Mouse (Mus musculus) hindbrain, embryonic 15.5 days (tissue): ENCODE measurements around the gene Dusp6. TPM values are rescaled to one million over a fixed set of nuclear protein-coding genes. Genes with fewer than 3 reads are reported as not detected.

Source experiments
- ATAC-seq: fragments of 200-750 bp; cut with Nextera tagmentation; 2 replicates; pipeline ENCODE4 v1.8.0; 2017; ENCODE audit warnings: low read depth, moderate number of reproducible peaks, moderate TSS enrichment; ENCODE audit not compliant: low FRiP score
- H3K27ac ChIP-seq: fragments of 300-500 bp; sonication (generic); replicated peaks from 2 replicates; pipeline ENCODE4 v1.5.1; 2015; ENCODE audit warnings: mild to moderate bottlenecking, inconsistent platforms
- H3K27me3 ChIP-seq: fragments of 300-500 bp; sonication (generic); 2 replicates; pipeline ENCODE4 v1.6.1; 2015; ENCODE audit warnings: control low read depth, inconsistent platforms
- H3K36me3 ChIP-seq: fragments of 300-500 bp; sonication (generic); 2 replicates; pipeline ENCODE4 v1.6.1; 2015; ENCODE audit warnings: control low read depth, inconsistent platforms
- H3K4me1 ChIP-seq: fragments of 300-500 bp; sonication (generic); replicated peaks from 2 replicates; pipeline ENCODE4 v1.6.1; 2015; ENCODE audit warnings: control low read depth, inconsistent platforms
- H3K4me2 ChIP-seq: fragments of 300-500 bp; sonication (generic); 2 replicates; pipeline ENCODE4 v1.6.1; 2015; ENCODE audit warnings: moderate library complexity, mild to moderate bottlenecking, inconsistent platforms
- H3K4me3 ChIP-seq: fragments of 300-500 bp; sonication (generic); 2 replicates; pipeline ENCODE4 v1.5.1; 2015; ENCODE audit warnings: mild to moderate bottlenecking, inconsistent platforms
- H3K9ac ChIP-seq: fragments of 300-500 bp; sonication (generic); 2 replicates; pipeline ENCODE4 v1.6.1; 2015; ENCODE audit warnings: inconsistent platforms
- H3K9me3 ChIP-seq: fragments of 300-500 bp; sonication (generic); 2 replicates; pipeline ENCODE4 v1.6.1; 2016; ENCODE audit warnings: control low read depth, inconsistent platforms
- WGBS: fragments of 180-500 bp; shearing (Covaris S2); methylation state at CpG from one replicate; pipeline ENCODE4 v1.1.7; 2015; 5-methylcytosine and 5-hydroxymethylcytosine counted together
- polyA plus RNA-seq: library from polyadenylated mRNA; unstranded; fragments of >200 nt; fragmentation: Nextera tagmentation; extraction: Ambion mirVana; gene quantifications from 2 replicates; pipeline ENCODE4 v1.2.1, GENCODE M21; 2015

Gene Dusp6
- polyA plus RNA-seq, 1 experiment from 2014 or later: 28.9 TPM

DNA sequence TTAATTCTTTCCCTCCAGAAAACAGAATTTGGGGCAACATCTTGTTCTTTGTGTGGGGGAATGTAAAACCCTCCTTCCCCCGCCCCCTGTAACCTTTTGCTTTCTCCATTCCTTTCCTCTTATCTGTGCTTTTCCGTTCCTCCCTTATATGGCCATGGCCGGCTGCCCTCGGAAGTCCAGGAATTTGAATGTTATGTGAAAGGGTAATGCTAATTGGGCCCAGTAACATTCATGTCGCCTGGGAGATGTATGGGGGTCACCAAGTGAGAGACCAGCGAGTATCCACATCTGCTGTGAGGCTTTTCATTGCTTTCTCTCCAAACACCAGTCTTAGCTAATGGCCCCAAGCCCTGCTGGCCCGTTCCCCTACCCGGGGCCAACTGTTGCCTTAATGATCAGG is 22.7 kb downstream of the Dusp6 start:
- H3K4me3 ChIP-seq: no peak overlapping the region
- WGBS: 23% methylated on average over 8 of the region's 8 CpGs
- H3K4me1 ChIP-seq: 0 out of 2 replicates have a peak, but pooled peaks cover 4% of the 10 kb centered on the region
- no peak overlapping the region for H3K9ac ChIP-seq
- no peaks in the 10 kb centered on the region for H3K36me3 ChIP-seq
- H3K4me2 ChIP-seq: no peak overlapping the region
- no peak for ATAC-seq
- no peaks in the 10 kb centered on the region for H3K9me3 ChIP-seq
- H3K27me3 ChIP-seq: no peaks in the 10 kb centered on the region
- no peak overlapping the region for H3K27ac ChIP-seq

DNA sequence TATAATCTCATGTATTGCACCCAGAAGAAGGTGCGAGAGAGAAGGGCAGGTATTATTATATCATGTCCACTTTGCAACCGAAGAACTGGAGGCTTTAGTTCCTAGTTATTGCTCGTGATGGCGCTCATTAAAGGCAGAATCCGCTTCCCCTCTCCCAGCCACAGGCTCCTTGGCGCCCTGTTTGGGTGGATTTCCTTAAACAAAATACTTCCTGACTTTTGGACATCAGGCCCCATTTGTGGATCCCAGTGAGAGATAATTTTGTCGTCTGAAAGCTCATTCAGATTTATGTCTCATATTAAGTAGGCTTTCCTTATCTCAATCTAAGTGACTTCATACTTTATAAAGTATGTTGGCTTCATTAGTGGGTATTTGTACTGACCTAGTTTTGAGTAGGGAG is 23.2 kb downstream of the Dusp6 start:
- H3K9me3 ChIP-seq: no peaks in the 10 kb centered on the region
- H3K36me3 ChIP-seq: no peaks in the 10 kb centered on the region
- H3K27me3 ChIP-seq: no peaks in the 10 kb centered on the region
- H3K4me3 ChIP-seq: no peak overlapping the region
- no peak for ATAC-seq
- no peak overlapping the region for H3K4me2 ChIP-seq
- H3K9ac ChIP-seq: no peak overlapping the region
- H3K4me1 ChIP-seq: 0 out of 2 replicates have a peak, but pooled peaks cover 4% of the 10 kb centered on the region
- H3K27ac ChIP-seq: no peak overlapping the region
- 75% methylated on average over 7 of the region's 7 CpGs for WGBS

DNA sequence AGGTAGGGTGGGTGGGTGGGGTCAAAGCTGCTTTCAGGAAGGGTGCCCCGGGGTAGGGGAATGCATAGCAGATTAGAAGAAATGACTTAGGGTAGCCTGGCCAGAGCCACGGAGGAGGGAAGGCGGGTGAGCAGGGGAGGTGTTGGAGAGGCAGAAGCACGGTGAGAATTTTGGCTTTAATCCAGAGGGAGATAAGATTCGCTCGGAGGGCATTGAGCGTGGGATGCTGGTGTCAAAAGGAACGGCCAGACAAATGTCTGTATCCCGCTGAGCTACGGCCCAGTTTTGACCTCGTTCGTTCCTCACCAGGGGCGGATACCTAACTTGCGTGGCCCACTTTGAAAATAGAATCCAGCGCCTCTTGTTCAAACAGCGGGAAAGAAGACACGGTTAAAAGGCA is 23.8 kb downstream of the Dusp6 start:
- H3K4me3 ChIP-seq: 0 out of 2 replicates have a peak overlapping the region, but pooled peaks have one; percentile 3
- ATAC-seq: no peak

DNA sequence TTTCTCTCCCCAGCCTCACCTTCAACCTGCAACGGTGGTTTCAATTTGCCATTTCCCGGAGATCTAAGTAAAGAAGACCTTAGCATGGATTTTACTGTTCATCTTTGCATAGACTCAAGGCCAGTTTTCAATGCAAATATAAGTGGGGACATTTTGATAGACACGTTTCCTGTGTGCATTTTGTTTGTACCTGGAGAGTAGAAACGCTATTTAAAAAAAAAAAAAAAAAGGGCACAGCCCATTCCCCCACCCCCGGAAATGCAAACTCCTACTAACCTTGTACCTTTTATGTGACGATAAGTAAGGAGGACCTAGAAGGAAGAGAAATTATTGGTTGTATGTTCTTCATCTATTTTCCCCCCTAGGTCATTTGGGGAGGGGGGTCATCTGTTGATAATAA is 24.2 kb downstream of the Dusp6 start:
- WGBS: 44% methylated on average over 6 of the region's 6 CpGs
- no peaks in the 10 kb centered on the region for H3K27me3 ChIP-seq
- ATAC-seq: no peak
- no peak overlapping the region for H3K9ac ChIP-seq
- no peaks in the 10 kb centered on the region for H3K9me3 ChIP-seq
- H3K36me3 ChIP-seq: no peaks in the 10 kb centered on the region
- 0 out of 2 replicates have a peak overlapping the region, but pooled peaks have one; percentile 3 for H3K4me3 ChIP-seq
- no peak overlapping the region for H3K27ac ChIP-seq
- peak overlapping the region; percentile 45 for H3K4me2 ChIP-seq
- 0 out of 2 replicates have a peak, but pooled peaks cover 4% of the 10 kb centered on the region for H3K4me1 ChIP-seq

More for the DNA sequence above, 23.8 kb downstream of the Dusp6 start:
- Histone ChIP-seq H3K27ac (no peak overlapping the region), H3K27me3 (no peaks in the 10 kb centered on the region), H3K36me3 (no peaks in the 10 kb centered on the region), H3K9ac (no peak overlapping the region), H3K9me3 (no peaks in the 10 kb centered on the region), H3K4me2 (peak overlapping the region; percentile 45), H3K4me1 (0 out of 2 replicates have a peak, but pooled peaks cover 4% of the 10 kb centered on the region)
- WGBS: 7% methylated on average over 17 of the region's 17 CpGs

DNA sequence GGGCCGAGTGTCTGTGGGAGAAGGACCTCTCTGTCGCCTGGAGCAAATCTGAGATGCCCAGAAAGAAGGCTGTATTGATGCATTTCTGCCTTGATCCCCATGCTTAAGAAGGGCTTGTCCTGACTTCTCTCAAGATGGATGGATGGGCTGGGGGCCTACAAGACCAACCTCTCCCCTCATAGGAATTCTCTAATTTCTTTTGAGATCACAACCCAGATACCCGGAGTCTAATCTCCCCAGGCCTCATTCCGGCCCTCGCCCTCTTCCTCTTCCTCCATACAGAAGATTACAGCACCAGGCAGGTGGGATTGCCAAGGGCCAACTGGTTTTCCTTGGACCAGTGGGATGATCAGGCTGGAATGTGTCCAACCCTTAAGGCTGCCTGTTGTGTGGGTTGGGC is 26.1 kb downstream of the Dusp6 start:
- H3K4me2 ChIP-seq: no peak overlapping the region
- no peaks in the 10 kb centered on the region for H3K36me3 ChIP-seq
- no peak for ATAC-seq
- H3K9ac ChIP-seq: no peak overlapping the region
- 88% methylated on average over 5 of the region's 5 CpGs for WGBS
- no peak overlapping the region for H3K4me3 ChIP-seq
- no peaks in the 10 kb centered on the region for H3K27me3 ChIP-seq
- H3K27ac ChIP-seq: no peak overlapping the region
- no peaks in the 10 kb centered on the region for H3K9me3 ChIP-seq
- 0 out of 2 replicates have a peak, but pooled peaks cover 4% of the 10 kb centered on the region for H3K4me1 ChIP-seq

DNA sequence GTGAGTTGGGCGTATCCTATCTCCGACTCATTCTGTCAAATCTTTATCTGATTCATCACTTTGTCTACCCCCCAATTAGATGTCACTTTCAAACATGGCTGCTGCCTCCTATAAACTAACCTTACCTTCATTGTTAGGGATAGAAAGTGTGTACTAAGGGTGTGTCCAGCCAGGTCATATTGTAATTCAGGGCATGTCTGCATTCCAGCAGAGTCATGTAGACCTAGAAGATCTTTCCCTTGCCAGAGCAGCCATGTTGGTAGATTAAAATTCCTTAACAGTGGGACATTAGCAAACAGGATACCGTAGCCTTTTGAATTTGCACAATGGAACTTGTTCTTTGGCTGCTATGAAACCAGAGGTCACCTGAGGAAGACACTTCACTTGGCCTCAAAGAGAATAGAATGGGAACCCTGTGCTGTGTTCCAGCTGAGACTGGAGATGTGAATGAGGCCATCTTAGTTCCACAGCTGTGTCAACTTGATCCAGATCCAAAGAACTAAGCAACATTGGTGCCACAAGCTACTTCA is 30.1 kb downstream of the Dusp6 start:
- H3K36me3 ChIP-seq: no peaks in the 10 kb centered on the region
- 79% methylated on average over 3 of the region's 3 CpGs for WGBS
- no peaks in the 10 kb centered on the region for H3K27me3 ChIP-seq
- no peak overlapping the region for H3K4me2 ChIP-seq
- no peaks in the 10 kb centered on the region for H3K4me1 ChIP-seq
- no peak for ATAC-seq
- no peak overlapping the region for H3K4me3 ChIP-seq
- no peak overlapping the region for H3K9ac ChIP-seq
- H3K9me3 ChIP-seq: no peaks in the 10 kb centered on the region
- no peak overlapping the region for H3K27ac ChIP-seq

DNA sequence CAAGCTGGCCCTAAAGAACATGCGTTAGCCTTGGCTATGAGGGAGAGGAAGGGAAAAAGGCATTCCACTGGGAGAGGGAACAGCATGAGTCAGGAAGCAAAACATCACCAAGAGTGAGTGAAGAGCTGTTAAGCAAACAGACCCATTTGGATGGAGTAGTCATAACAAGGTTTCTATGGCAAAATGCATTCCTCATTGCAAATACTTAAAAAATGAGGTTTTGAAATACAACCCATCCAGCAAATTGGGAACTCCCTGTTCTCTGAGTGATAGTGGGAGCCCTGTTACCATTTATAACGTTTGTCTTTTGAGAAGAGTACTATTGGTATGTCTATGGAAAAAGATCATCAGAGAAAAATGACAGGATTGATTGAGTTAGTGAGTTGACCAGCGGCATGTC is 34.7 kb downstream of the Dusp6 start:
- Histone ChIP-seq H3K4me1 (peaks cover 14% of the 10 kb centered on the region), H3K4me2 (no peak overlapping the region), H3K27ac (no peak overlapping the region), H3K9me3 (no peaks in the 10 kb centered on the region), H3K4me3 (no peak overlapping the region), H3K27me3 (no peaks in the 10 kb centered on the region), H3K36me3 (no peaks in the 10 kb centered on the region), H3K9ac (no peak overlapping the region)
- 69% methylated on average over 3 of the region's 3 CpGs for WGBS
- ATAC-seq: no peak

DNA sequence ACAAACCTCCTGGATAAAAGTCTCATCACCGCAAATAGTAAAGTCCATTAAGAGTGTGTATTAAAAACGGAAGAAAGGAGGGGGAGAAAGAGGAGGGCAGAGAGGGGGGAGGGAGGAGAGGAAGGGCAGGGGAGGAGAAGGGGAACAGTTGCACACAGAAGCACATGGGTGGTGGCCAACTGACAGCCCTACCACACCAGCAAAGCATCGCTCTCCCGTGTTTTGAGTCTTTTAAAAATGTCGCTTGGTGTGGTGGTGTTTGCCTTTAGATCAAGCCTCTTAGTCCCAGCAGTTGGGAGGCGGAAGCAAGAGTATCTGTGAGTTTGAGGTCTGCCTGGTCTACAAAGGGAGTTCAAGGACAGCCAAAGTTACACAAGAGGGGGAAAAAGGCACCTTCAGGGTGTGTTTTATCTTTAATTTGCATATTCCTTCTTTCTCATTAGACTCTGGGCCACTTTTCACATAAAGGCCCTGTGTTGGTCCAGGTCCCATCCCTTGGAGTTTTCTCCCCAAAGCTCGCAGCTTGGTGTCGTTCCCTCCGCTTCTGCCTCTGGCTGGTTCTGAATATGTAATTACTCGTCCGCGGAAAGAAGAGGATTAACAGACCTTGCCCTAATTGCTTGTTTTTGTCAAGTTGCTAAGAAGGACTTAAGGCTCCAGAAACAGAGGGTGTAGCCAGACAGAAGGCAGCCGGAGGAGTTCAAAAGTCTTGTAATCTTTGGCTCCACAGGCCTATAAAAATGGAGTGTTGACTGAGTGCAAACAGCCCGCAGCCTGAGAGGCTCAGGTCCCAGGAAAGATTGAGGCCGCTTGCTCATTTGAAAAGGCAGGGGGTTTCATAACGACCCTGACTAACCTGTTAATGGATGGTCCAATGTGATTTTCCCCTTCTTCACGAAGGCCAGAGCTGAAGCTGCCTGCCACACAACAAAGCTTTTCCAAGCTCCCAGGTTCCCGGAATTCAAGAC is 35.6 kb downstream of the Dusp6 start:
- Histone ChIP-seq H3K4me1 (peaks cover 14% of the 10 kb centered on the region), H3K36me3 (no peaks in the 10 kb centered on the region), H3K9ac (no peak overlapping the region), H3K4me3 (no peak overlapping the region), H3K4me2 (0 out of 2 replicates have a peak overlapping the region, but pooled peaks have one; percentile 4), H3K9me3 (no peaks in the 10 kb centered on the region), H3K27me3 (no peaks in the 10 kb centered on the region), H3K27ac (no peak overlapping the region)
- 23% methylated on average over 18 of the region's 18 CpGs for WGBS
- ATAC-seq: peak; percentile 61; the same call in 1 of the 2 replicates

DNA sequence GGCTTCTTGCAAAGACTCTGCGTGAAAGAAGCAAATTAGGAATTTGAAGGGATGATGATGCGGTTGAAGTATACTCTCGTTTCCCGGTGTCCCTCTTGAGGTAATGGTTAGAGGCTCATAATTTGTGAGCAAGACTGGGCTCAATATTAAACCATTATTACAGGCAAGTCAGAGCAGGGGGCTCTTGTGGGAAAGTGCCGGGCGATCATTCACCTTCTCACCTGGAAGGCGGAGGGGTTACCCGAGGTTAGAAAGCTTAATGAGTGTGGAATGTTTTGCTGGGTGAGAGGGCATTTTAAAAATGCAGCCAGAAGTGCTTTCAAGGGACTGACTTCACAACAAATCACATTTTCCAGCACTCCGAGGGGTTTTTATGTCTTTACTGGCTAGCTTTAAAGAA is 36.3 kb downstream of the Dusp6 start:
- peaks cover 14% of the 10 kb centered on the region for H3K4me1 ChIP-seq
- H3K9me3 ChIP-seq: no peaks in the 10 kb centered on the region
- 23% methylated on average over 9 of the region's 9 CpGs for WGBS
- H3K4me3 ChIP-seq: no peak overlapping the region
- H3K36me3 ChIP-seq: no peaks in the 10 kb centered on the region
- H3K4me2 ChIP-seq: 0 out of 2 replicates have a peak overlapping the region, but pooled peaks have one; percentile 4
- H3K27ac ChIP-seq: no peak overlapping the region
- H3K9ac ChIP-seq: no peak overlapping the region
- no peaks in the 10 kb centered on the region for H3K27me3 ChIP-seq
- no peak for ATAC-seq

DNA sequence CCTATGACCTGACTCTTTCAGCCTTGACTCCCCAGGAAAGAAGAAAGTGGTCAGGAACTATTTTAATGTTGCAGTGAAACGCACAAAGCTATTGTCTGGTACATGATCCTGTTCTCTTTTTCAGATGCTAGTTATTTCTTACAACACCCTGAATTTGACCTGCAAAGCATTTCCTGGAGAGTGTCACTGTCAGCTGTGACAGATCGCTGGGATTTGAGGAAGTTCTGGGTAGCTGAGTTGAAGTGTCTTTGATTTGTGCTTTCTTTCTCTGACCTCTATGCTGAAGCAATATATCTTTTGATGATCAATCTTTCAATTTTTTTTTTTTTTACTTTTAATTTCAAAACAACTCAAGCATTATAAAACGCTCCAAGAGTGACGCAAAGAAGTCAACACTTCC is 39.0 kb downstream of the Dusp6 start:
- Histone ChIP-seq H3K9me3 (no peaks in the 10 kb centered on the region), H3K4me2 (no peak overlapping the region), H3K36me3 (no peaks in the 10 kb centered on the region), H3K27ac (no peak overlapping the region), H3K27me3 (no peaks in the 10 kb centered on the region), H3K4me3 (no peak overlapping the region), H3K9ac (no peak overlapping the region), H3K4me1 (peaks cover 14% of the 10 kb centered on the region)
- WGBS: 85% methylated on average over 4 of the region's 4 CpGs
- ATAC-seq: no peak

DNA sequence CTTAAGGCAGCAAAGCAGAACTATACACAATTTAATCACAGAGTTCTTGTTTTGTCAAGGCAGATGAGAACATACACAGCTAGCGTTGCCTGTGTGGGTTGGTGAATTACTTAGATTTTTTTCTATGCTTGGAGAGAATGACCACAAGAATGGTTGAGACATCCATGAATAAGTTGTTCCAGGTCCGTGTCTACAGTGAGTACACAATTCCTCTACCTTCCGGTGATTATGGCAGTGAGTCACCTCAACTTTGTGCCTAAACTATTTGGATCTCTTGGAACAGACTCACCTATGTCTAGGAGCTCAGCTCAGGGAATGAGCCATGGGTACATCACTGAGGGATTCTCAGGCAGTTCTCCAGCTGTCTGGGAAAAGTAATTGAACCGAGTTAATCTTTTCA is 45.8 kb downstream of the Dusp6 start:
- 92% methylated on average over 4 of the region's 4 CpGs for WGBS
- no peaks in the 10 kb centered on the region for H3K9me3 ChIP-seq
- no peaks in the 10 kb centered on the region for H3K27me3 ChIP-seq
- no peak overlapping the region for H3K4me3 ChIP-seq
- no peak overlapping the region for H3K9ac ChIP-seq
- H3K27ac ChIP-seq: no peak overlapping the region
- H3K36me3 ChIP-seq: no peaks in the 10 kb centered on the region
- ATAC-seq: no peak
- no peak overlapping the region for H3K4me2 ChIP-seq
- no peaks in the 10 kb centered on the region for H3K4me1 ChIP-seq

DNA sequence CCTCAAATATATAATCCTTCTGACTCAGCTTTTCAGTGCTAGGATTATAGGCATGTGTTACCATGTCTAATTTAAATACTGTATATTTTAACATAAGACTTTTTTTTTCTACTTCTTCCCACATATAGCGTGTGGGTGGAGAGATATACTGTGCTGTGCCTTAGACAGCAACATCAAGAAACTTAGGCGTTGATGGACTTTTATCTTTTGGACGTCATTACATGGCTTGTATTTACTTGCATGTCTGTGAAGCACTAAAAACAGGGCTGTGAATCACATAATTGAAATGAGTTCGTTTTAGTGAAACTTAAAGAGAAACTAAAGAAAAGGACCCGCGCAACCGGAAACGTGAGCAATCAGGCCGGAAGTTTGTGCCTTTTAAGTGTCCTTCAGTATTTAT is 46.6 kb downstream of the Dusp6 start:
- Histone ChIP-seq H3K4me2 (no peak overlapping the region), H3K9me3 (no peaks in the 10 kb centered on the region), H3K36me3 (no peaks in the 10 kb centered on the region), H3K4me1 (no peaks in the 10 kb centered on the region), H3K9ac (no peak overlapping the region), H3K4me3 (no peak overlapping the region), H3K27me3 (no peaks in the 10 kb centered on the region), H3K27ac (no peak overlapping the region)
- WGBS: 86% methylated on average over 9 of the region's 9 CpGs
- ATAC-seq: no peak
